Mouse (Mus musculus): ENCODE measurements around the gene Vmn1r117. TPM values are rescaled to one million over a fixed set of nuclear protein-coding genes. Genes with fewer than 3 reads are reported as not detected.

Vmn1r117 gene
- not detected in 2 replicates for polyA plus RNA-seq (2021; fragmentation: Nextera tagmentation)
- long read RNA-seq, experiment 1 = 0 reads
- long read RNA-seq, experiment 2 = 0 reads

GRCm38 (mm10) chr7:20884021-20884420 is at the start of gene Vmn1r117:
Gene Vmn1r117, minus strand, starts transcription at chr7:20884121.

DNA sequence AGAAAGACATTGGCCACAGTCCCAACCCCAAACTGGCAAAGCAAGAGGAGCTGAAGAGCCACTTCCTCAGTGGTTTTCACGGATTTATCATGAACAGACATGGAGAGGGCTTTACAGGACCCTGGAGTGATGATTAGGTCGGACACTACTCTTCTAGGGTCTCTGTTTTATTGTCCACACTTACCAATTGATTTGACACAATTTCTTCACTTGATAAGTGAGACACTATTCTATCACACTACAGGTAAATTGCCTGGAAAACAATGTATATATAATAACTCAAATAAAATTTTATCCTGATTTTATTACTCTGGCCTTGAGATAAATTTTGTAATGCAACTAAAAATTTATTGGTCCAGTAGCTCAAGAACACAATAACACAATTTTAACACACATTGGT is 28.3 kb upstream of the Vmn1r117 start, which contains the start of gene Vmn1r118:
Gene Vmn1r118, minus strand, starts transcription at position 101 of the 400 bp plus-strand sequence.

DNA sequence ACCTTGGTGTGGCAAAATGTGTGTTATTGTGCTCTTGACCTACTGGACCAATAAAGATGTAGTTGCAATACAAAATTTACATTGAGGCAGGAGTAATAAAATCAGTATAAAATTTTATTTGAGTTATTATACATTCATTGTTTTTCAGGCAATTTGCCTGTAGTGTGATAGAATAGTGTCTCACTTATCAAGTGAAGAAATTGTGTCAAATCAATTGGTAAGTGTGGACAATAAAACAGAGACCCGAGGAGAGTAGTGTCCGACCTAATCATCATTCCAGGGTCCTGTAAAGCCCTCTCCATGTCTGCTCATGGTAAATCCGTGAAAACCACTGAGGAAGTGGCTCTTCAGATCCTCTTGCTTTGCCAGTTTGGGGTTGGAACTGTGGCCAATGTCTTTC is 12.0 kb downstream of the Vmn1r117 start, which contains the start of gene Vmn1r116:
Gene Vmn1r116, plus strand, starts transcription at position 301 of the 400 bp plus-strand sequence.

GRCm38 (mm10) chr7:20844885-20845284 is 39.0 kb downstream of the Vmn1r117 start, which contains the start of gene Vmn1r115:
Gene Vmn1r115, minus strand, starts transcription at chr7:20844985.

Other genes starting within 250 kb of the Vmn1r117 start
- gene Vmn1r107, start 215.2 kb downstream of the Vmn1r117 start, polyA plus RNA-seq (2021; fragmentation: Nextera tagmentation) = not detected in 2 replicates
- gene Vmn1r111, start 180.9 kb downstream of the Vmn1r117 start, polyA plus RNA-seq (2021; fragmentation: Nextera tagmentation) = not detected in 2 replicates
- gene Gm10668, start 153.5 kb downstream of the Vmn1r117 start, polyA plus RNA-seq (2021; fragmentation: Nextera tagmentation) = not detected in 2 replicates
- gene Vmn1r112, start 112.9 kb downstream of the Vmn1r117 start, polyA plus RNA-seq (2021; fragmentation: Nextera tagmentation) = not detected in 2 replicates
- not detected in 2 replicates for gene Vmn1r113, start 96.8 kb downstream of the Vmn1r117 start, polyA plus RNA-seq (2021; fragmentation: Nextera tagmentation)
- not detected in 2 replicates for gene Vmn1r114, start 71.9 kb downstream of the Vmn1r117 start, polyA plus RNA-seq (2021; fragmentation: Nextera tagmentation)
- gene Vmn1r115, start 39.1 kb downstream of the Vmn1r117 start, polyA plus RNA-seq (2021; fragmentation: Nextera tagmentation) = not detected in 2 replicates
- not detected in 2 replicates for gene Vmn1r116, start 11.9 kb downstream of the Vmn1r117 start, polyA plus RNA-seq (2021; fragmentation: Nextera tagmentation)
- gene Vmn1r118, start 28.2 kb upstream of the Vmn1r117 start, polyA plus RNA-seq (2021; fragmentation: Nextera tagmentation) = not detected in 2 replicates
- not detected in 2 replicates for gene Vmn1r119, start 128.3 kb upstream of the Vmn1r117 start, polyA plus RNA-seq (2021; fragmentation: Nextera tagmentation)
- gene Vmn1r120, start 169.7 kb upstream of the Vmn1r117 start, polyA plus RNA-seq (2021; fragmentation: Nextera tagmentation) = not detected in 2 replicates
- not detected in 2 replicates for gene Vmn1r121, start 214.4 kb upstream of the Vmn1r117 start, polyA plus RNA-seq (2021; fragmentation: Nextera tagmentation)